Mouse (Mus musculus) layer of hippocampus, postnatal 36 days (tissue): Measurements from ENCODE around the gene Ube2h. TPM values are rescaled to one million over a fixed set of nuclear protein-coding genes. Genes with fewer than 3 reads are reported as not detected.

ENCODE experiments used
- DNase-seq, 2 experiments: peaks; one replicate each; pipeline ENCODE4 v3.0.0; 2022
- total RNA-seq, 2 experiments: library from RNA; stranded (reverse); gene quantifications; 2 replicates each; pipeline ENCODE4 v1.2.3; 2021

Gene Ube2h
- total RNA-seq, 2 experiments from 2014 or later = 88.1 to 93.9 TPM

DNA sequence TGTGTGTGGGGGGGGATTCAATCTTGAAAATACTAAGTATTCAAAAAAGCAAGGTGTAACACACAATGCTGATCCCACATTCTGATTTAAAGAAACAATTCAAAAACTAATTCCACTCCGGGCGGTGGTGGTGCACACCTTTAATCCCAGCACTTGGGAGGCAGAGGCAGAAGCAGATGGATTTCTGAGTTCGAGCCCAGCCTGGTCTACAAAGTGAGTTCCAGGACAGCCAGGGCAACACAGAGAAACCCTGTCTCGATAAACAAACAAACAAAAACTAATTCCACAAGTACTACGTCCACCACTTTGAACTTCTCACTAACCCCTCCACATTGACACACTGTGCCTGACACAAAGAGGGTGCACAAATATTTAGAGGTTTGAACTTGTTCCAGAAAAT, 4.7 kb downstream of the Ube2h start:
- no peak for DNase-seq

DNA sequence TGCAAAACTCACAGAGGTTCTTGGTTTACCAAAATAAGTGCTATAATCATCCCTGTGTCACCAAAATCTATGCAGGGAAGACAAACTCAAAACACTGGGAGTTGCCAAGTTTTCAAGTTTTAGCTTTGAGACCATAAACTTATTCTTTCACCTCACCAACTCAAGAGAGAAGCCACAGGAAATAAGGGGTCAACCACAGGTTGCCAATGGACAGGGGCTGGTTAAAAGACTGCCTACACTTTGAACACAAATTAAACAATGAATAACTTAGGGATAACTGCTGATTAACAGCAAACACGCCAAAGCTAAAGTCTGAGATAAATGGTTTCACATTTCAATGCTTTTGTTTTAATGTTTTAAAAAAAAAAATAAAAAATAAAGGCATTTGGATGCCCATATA, 5.2 kb downstream of the Ube2h start:
- DNase-seq = no peak

DNA sequence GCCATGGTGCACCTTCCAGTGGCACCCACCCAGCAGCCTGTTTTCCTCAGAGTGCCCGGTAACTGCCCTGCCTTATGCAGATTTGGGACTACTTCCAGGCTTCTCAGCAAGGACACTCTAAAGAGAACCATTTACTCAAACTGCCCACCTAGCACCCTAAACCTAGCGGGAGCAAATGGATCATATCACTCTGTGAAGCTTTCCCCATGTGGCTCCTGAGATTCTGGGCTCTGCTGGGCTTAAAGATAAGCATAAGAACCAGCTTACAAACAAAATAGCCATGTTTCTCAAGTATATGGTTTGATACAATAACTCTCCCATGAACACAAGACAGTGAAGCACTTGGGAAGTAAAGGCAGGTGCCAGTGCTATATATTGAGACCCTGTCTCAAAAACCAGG, 11.8 kb downstream of the Ube2h start:
- no peak for DNase-seq

DNA sequence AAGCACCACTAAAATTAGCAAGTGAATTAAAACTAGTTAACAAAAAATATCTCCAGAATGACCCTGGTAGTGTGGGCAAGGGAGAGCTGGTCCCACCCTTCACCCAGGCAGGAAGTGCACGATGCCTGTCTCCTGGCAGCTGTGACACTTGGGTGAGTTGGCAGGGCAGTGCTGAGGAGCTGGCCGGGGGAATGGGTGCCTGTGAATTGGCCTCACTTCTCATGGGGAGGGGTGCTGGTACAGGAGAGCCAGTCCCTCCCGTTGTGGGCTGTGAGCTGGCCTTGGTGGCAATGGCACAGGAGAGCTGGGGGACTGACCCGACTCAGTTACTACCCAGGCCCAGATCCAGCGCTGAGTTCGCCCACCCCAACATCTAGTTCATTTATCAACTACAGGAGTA, 16.4 kb downstream of the Ube2h start:
- DNase-seq = peak in 1 of 2 experiments; percentile 10

DNA sequence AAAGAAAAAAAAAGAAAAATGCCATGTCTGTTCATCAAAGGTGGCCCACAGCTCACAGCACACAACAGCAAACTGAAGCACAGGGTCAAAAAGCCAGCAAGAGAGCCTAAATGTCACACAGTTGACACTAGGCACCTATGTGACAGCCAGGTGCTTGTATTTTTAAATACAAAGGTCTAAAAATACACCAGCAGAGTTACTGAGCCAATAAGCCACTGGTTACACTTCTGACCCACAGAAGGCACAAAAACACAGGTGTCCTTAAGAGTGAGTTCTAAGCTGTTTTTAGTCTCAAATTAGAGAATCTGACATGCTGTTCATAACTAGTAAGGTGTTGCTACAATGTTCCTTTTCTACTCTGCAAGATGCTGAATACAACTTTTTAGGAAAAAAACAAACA, 17.7 kb downstream of the Ube2h start:
- DNase-seq = no peak

DNA sequence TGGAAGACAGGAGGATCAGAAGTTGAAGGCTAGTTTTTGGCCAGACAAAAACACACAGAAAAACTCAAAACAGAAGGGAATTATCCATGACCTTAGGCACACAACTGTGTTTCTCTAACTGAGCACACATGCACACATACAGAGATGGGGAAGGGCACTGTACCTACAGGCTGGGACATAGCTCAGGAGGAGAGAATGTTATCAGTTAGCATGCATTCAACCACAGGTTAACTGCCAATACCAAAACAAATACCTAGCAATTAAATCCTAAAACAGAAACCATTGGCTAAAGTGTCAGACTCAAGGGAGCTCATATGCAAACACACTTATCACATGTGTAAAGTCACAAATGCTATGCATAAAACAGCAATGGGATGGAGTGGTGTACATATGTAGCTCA, 20.2 kb downstream of the Ube2h start:
- no peak for DNase-seq

DNA sequence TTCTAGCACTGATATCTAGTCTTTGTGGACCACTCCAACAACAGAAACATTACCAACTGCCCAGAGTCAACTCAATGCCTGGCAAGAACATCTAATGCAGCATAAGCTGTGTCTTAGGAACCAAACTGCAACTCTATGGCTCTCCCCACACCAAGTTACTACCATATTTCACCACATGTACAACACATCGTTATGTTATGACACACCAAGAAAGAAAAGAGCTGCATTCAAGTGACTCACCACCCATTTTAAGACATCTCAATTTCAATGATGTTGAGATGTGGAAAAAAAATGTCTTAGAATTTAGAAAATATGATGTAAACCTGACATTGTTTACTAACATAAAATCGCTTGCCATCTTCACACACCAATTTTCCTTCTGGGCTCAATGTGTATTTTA, 22.0 kb downstream of the Ube2h start:
- DNase-seq = no peak

DNA sequence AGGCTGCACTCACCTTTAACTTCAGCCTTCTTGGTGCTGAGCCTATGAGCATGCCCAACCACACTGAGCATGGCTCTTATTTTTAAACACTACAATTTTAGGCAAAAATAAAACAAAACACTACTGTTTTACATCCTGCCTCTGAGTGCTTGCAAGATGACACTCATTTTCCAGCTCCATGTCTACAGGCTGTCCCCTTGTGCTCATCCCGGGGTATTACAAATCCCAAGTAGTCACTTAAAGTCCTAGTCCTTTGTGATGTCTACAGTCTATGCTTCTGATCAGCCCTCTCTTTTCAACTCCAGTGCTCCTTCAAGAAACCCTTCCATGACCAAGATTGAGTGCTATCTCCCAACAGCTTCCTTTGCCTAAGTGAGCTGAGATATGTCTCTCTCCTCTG, 26.0 kb downstream of the Ube2h start:
- no peak for DNase-seq

DNA sequence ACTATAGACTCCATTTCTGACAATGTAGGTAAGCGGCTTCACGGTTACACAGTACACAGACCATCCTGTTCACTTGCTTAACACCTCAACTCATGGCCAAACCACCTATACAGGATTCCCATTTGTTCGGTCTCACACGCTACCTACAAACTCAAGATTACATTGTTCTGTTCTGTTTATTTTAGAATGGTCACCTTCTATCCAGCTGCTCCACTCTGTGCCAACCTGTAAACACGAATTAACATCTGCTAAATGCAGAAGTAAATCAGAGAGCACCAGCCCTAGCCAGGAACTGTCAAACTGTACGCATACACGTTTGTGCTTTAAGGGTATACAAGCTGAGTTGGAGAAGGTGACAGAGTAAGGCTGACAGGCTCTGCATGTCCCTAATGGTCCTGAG, 27.5 kb downstream of the Ube2h start:
- no peak for DNase-seq

DNA sequence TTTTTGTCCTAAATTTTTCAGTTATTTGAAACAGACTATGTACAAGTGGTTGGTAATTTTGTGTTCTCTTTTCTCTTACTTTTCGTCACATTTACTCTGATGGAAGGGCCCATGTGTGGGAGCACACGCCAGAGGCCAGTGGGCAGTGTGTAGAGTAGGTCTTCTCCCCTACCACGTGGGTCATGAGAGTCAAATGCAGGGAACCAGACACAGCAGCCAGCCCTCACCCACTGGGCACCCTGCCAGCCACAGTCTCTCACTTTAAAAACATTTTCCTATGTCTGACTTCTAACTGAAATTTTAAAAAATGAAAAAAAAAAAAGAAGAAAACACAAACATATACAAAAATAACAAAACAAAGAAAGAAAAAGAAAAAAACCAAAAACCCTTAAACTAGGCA, 28.0 kb downstream of the Ube2h start:
- no peak for DNase-seq

DNA sequence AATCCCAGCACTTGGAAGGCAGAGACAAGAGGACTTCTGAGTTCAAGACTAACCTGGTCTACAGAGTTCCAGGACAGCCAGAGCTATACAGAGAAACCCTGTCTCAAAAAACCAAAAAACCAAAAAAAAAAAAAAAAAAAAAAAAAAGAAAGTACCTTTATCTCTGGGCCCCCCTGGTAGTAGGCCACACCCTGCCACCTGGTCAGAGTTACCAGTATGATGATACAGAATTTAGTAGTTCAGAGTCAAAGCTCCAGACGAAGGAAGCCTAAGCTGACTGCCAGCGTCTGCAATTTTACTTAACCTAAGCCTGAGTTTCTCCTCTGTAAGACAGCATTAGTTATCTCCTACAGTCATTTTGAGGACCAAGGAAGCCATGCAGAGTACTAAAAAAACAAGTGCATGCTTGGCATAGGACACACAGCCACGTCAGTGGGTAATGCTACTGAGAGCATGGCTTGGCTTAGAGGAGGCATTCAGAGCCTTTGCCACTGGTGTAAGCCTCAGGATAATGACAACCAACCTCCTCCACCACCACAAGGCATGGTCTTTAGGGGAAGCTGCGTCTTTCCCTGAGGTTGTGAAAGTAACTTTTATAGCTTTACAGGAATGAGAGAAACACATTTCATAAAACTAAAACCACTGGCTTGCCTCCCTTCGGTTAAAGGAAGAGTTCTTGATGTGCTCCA, 29.0 kb downstream of the Ube2h start:
- DNase-seq = no peak

DNA sequence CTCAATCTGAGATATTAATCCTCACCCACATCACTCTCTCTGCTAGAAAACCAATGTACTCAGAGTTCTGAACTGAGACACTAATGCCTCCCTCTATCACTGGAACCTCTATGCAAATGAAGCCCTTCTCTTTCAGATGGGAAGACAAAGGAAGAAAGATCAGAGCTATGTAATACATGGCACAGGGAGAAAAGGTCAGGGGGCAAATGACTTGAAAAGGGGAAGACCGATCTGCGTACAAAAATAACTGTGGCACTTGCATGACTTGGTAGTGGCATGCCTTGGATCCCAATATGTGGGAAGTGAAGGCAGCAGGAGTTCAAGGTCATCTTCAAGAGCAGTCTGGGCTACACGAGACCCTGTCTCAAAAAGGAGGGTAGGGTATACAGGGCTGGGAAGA, 31.4 kb downstream of the Ube2h start:
- DNase-seq = no peak

DNA sequence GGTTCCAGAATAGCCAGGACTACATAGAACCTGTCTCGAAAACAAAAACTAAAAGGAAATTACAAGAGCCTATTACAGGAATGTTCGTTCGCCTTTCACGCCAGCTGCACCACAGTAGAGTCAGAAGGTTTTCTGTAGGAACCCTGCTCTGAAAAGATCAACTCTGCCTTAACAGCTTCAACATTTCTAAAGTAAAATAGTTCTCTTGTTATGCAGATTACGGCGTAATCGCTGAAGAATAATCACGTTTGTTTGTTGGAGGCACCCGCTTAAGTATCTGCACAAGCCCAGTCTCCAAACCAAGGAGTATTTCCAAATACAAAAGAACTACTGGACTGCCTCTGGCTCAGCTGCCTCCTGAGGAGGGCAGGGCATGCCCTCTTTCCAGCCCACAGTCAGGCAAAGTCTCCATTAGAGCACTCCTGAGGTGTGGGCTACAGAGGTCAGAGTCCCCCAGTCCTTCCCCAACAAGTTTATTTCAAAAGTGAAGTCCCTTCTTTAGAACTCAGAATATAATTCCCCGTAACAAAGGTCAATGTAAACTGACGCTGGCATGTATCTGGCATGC, 31.9 kb downstream of the Ube2h start:
- DNase-seq = no peak

DNA sequence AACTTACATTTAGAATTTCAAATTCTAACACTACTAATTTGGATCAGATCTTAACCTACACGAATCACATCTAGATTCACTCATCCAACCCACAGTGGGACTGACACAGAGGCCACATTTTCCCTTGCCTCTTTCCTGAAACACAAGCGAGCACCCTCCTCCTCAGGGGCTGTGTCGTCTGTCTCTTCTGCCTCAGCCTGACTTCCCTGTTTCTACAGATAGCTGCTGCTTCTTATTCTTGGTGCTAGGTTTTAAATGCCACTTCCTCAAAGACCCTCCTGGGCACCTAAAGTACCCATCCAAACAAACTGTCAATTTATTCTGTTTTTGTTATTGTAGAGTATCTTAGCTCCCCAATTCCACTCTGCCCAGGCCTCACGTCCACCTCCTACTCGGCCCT, 34.5 kb downstream of the Ube2h start:
- no peak for DNase-seq

DNA sequence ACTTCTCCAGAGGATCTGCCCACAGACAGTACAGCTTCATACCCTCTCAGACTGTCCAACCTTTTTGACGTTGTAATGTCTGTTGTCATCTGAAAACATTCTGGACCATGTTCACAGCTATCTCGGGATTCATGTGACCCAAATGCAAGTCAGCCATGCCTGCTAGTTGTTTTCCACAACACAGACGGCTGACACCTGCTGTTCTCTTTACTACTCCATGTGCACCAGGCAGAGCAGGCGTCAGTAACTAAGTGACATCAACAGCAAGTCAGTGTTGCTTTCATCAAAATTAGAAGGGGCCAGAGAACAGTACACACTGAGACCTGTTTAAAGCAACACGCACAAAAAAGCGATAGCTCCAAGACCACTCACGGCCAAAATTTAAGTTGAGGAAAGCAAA, 36.9 kb downstream of the Ube2h start:
- DNase-seq = peak; percentile 37 to 38

DNA sequence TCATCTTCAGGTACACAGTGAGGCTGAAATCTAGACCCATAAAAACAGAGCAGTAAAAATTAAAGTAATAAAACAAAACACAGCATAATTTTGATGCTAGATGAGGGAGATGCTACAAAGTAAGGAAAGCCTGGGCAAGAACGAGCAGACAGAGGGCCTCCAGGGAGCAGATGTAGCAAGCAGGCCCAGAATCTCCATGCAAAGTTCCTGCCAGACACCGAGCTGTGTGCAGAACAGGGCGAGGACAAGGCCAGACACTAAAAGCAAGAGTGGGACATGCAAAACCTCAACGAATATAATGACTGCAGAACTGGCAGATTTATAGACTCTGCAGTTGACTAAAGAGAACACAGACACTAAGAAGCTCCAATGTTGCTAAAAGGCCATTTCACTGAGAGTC, 38.9 kb downstream of the Ube2h start:
- no peak for DNase-seq

DNA sequence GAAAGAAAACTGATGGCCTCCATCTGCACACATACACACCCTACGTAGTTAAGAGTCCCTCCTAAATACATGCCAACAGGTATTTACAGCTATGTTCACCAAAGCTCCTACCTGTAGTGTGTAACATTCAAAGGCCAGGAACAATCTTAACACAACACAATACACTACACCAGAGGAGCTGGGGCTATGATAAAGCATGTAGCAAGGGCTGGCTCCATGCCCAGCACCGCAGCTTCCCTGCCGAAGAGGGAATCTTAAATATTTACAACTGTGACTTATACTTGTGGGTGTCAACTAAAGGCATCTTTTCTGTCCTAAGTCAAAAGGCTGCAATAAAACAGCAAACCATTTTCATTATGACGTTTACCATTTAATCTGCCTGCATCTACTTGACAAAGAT, 41.3 kb downstream of the Ube2h start:
- no peak for DNase-seq

DNA sequence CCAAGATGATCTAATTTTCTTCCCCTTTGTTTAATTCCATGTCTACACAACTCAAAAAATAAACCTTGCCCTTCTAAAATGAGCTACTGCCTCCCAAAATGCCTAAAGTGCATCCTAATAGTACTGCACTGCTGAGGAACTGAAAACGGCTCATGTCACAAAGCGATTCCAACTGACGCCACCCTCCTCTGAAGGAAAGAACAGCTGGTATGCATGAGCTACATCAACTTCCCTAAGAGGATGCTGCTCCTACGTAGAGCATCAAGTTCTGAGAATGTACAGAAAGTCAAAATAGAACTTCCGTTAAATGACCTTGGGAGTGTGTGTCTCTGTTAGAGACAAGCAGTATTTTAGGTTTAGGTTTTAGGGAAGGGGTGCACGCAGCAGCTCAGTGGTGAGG, 45.1 kb downstream of the Ube2h start:
- no peak for DNase-seq

DNA sequence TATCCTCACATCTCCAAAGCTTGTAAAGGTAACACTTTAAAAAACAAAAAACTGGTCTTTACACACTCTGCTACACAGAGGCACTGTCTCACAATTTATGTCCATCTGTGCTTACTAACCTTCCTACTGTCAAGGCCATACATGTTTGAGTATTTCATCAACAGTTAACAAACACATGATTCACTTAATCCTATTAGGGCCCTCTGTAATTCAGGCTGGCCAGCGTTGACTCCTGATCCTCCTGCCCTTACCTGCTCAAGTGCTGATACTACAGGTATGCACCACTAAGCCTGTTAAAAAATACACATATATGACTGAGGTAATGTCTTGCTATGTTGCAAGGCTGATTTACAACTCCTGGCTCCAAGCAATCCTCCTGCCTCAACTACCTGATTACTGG, 46.4 kb downstream of the Ube2h start:
- no peak for DNase-seq

DNA sequence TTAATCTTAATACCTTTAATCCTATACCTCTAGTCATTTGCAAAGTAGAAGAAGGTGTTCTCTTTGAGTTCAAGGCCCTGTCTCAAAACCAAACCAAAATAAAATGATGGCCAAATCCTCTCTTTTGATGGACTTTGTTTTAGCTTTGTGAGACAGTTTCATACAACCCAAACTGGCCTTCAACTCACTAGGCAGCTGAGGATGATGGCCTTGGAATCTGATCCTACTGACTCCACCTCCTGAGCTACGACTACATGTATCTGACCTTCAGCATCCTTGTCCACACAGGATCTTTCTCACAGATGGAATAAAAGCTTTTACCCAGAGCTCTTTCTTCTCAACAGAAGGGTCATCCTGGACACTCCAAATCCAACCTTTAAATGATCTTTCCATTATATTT, 48.5 kb downstream of the Ube2h start:
- no peak for DNase-seq

DNA sequence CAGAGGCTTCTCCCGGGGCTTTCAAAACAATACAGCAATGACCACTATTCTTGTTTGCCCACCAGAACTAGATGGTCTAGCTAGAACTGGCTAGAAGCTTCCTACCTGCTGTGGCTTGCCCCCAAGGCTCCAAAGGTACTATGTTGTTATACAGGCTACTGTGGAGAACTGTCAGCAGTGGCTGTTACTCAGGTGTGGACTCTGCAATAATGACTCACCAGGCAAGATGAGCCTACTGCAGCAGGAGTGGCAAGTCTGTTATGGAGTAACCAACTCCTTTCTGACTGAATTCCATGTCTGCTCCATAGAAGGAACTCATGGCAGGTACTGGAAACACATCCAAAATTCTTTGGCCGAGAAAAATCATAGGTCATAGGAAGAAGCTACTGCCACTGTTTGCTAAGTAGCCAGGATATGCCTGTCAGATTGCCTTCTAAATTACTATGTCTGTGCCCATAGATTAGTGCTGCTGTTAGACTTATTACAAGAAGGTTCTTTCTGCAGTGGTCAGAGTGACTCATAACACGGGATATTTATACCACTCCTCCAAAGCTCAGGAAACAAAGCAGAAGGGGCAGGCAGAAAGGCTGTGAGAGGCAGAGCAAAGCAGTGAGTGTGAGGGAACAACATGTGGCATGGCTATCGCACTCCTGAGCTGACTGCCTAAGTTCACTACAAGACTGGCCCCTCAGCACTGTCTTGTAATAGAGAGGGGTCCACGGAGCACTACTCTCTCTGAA, 51.9 kb downstream of the Ube2h start:
- DNase-seq = no peak

DNA sequence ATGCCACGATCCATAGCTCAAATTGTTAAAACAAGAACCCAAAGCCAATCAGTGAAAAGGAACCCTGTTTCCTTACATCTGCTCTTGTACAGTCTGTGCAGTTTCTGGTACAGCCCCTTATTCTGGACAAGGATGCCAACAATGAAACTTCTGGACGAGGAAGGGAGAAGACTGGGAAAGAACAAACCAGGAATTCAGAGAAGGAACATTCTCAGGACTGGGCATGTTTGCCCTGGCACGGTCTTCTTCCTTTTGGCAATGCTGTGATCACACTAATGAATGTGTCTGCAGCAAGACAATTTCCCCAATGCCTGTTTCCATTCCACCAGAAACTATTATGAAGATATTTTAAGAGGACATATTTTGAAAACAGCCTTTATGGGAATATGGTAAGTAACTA, 55.6 kb downstream of the Ube2h start:
- DNase-seq = peak in 1 of 2 experiments; percentile 20

DNA sequence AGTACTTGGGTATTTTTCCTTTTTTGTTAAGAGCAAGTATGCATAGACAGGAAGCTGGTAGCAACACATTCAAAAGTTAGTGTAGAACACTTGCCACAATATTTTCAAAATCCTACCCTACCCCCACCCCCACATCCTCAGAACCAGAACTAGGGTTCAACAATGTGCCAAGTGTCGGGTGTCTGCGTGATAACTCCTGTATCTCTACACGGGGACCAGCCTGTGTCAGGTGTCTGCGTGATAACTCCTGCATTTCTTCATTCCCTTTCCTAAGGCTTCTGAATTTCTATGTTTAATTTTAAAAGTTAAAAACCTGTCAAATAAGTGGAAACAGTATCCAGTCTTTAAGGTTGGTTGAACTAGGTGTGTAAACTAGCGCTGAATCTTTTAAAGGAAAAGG, 58.4 kb downstream of the Ube2h start:
- no peak for DNase-seq

DNA sequence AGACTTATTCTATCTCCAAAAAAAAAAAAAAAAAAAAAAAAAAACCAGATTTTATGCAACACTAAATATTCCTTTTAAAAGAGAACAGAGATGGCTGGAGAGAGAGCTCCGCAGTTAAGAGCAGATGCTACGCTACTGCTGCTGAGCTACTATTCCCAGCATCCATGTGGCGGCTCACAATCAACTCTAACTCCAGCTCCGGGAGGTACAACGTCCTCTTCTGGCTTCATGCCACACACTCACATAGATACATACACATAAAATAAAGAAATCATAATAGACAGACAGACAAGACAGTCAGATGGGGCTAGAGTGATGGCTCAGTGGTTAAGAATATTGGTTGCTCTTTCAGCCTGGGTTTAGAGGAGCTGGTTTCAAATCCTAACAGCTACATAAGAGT, 58.9 kb downstream of the Ube2h start:
- no peak for DNase-seq
